Mouse (Mus musculus): ENCODE measurements around the gene Ndrg4. TPM values are rescaled to one million over a fixed set of nuclear protein-coding genes. Genes with fewer than 3 reads are reported as not detected.

Gene Ndrg4
- polyA plus RNA-seq, 1 experiment from 2014 or later: 204 TPM

DNA sequence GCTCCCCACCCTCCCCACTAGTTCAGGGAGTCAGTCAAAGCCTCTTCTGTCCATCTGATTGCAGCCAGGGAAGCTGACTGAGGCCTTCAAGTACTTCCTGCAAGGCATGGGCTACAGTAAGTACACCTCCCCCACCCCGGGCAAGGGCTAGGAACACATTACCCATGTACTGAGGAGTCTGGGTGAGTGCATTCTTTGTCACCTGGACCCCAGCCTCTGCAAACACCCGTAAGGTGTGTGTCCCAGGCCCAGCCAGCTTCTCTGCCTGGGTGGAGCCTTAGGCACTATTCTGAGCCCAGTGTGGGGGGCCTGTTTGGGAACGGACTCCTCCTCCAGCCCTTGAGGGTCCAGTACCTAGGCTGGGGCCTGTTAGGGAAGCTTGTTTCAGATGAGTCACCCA is 34.2 kb downstream of the Ndrg4 start:
- 74% methylated on average over 3 of the region's 3 CpGs for WGBS
- Histone ChIP-seq H3K4me2 (replicated peaks) (no peak overlapping the region), H3K4me1 (peaks cover 4% of the 10 kb centered on the region), H3K9me3 (no peaks in the 10 kb centered on the region), H3K36me3 (peaks cover 26% of the 10 kb centered on the region), H3K9ac (replicated peaks) (no peak overlapping the region), H3K27ac (replicated peaks) (no peak overlapping the region), H3K27me3 (no peaks in the 10 kb centered on the region), H3K4me3 (no peak overlapping the region)
- ATAC-seq (replicated peaks): no peak

DNA sequence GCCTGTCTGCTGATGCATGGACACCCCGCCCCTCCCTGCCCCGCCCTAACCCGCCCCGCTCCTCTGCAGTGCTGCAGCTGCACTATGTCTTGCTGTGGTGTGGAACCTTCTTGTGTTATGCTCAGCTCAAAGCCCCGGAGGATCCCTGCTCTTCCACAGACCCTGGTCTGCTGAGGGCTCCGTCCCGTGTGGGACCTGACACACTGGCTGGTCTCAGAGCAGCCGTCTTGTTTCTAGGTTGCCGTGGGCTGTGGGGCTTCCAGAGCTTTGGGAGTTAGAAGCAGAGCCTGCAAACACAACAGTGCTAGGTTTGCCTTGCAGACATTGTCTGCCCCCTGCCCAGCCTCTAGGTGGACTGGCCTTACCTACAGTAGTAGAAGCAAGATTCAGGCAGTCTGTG is 35.6 kb downstream of the Ndrg4 start:
- no peaks in the 10 kb centered on the region for H3K27me3 ChIP-seq
- WGBS: 90% methylated on average over 9 of the region's 9 CpGs
- peaks cover 17% of the 10 kb centered on the region for H3K36me3 ChIP-seq
- ATAC-seq (replicated peaks): no peak
- no peak overlapping the region for H3K9ac ChIP-seq (replicated peaks)
- no peak overlapping the region for H3K4me2 ChIP-seq (replicated peaks)
- no peak overlapping the region for H3K4me3 ChIP-seq
- H3K27ac ChIP-seq (replicated peaks): no peak overlapping the region
- peaks cover 16% of the 10 kb centered on the region for H3K4me1 ChIP-seq
- H3K9me3 ChIP-seq: no peaks in the 10 kb centered on the region

GRCm38 (mm10) chr8:95713100-95714010 is 36.6 kb downstream of the Ndrg4 start:
- Histone ChIP-seq H3K9me3 (no peaks in the 10 kb centered on the region), H3K4me1 (peaks cover 16% of the 10 kb centered on the region), H3K27me3 (no peaks in the 10 kb centered on the region), H3K9ac (replicated peaks) (no peak overlapping the region), H3K36me3 (peaks cover 18% of the 10 kb centered on the region), H3K4me2 (replicated peaks) (no peak overlapping the region), H3K27ac (replicated peaks) (no peak overlapping the region), H3K4me3 (no peak overlapping the region)
- 0 out of 2 replicates have a peak, but pooled peaks have one; percentile 24 for ATAC-seq (replicated peaks)
- 79% methylated on average over 19 of the region's 19 CpGs for WGBS

DNA sequence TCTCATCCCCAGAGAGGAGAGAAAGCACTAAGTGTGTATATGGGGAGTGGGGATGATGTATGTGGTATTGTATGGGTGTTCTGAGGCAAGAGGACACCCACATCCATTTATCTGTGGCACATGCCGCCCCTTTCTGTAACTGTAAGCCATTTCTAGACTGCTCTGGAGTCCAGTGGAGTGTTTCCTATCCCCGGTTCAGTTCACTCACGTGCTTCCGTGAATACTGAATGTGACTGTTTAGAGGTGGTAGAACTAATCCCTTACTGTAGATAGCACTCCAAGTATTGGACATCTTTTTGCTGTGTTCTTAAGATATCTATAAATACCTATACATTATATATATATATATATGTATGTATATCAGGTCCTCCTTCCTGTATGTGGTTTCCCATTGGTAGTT is 37.6 kb downstream of the Ndrg4 start:
- H3K36me3 ChIP-seq: peaks cover 28% of the 10 kb centered on the region
- 96% methylated on average over 4 of the region's 4 CpGs for WGBS
- no peak overlapping the region for H3K9ac ChIP-seq (replicated peaks)
- no peaks in the 10 kb centered on the region for H3K9me3 ChIP-seq
- no peak for ATAC-seq (replicated peaks)
- H3K4me1 ChIP-seq: peaks cover 16% of the 10 kb centered on the region
- no peak overlapping the region for H3K27ac ChIP-seq (replicated peaks)
- no peak overlapping the region for H3K4me3 ChIP-seq
- H3K27me3 ChIP-seq: no peaks in the 10 kb centered on the region
- no peak overlapping the region for H3K4me2 ChIP-seq (replicated peaks)

- peak overlapping the region; percentile 83 for H3K9ac ChIP-seq (replicated peaks)
- H3K4me1 ChIP-seq: peaks cover 16% of the 10 kb centered on the region
- H3K27ac ChIP-seq (replicated peaks): no peak overlapping the region
- WGBS: 89% methylated on average over 6 of the region's 6 CpGs
- H3K9me3 ChIP-seq: no peaks in the 10 kb centered on the region
- ATAC-seq (replicated peaks): no peak
- peak overlapping the region; percentile 81 for H3K4me2 ChIP-seq (replicated peaks)
- peak overlapping the region; percentile 92 for H3K4me3 ChIP-seq
- no peaks in the 10 kb centered on the region for H3K27me3 ChIP-seq
- H3K36me3 ChIP-seq: peaks cover 34% of the 10 kb centered on the region
These were observed 38.1 kb downstream of the Ndrg4 start for GRCm38 (mm10) chr8:95714837-95715413.

DNA sequence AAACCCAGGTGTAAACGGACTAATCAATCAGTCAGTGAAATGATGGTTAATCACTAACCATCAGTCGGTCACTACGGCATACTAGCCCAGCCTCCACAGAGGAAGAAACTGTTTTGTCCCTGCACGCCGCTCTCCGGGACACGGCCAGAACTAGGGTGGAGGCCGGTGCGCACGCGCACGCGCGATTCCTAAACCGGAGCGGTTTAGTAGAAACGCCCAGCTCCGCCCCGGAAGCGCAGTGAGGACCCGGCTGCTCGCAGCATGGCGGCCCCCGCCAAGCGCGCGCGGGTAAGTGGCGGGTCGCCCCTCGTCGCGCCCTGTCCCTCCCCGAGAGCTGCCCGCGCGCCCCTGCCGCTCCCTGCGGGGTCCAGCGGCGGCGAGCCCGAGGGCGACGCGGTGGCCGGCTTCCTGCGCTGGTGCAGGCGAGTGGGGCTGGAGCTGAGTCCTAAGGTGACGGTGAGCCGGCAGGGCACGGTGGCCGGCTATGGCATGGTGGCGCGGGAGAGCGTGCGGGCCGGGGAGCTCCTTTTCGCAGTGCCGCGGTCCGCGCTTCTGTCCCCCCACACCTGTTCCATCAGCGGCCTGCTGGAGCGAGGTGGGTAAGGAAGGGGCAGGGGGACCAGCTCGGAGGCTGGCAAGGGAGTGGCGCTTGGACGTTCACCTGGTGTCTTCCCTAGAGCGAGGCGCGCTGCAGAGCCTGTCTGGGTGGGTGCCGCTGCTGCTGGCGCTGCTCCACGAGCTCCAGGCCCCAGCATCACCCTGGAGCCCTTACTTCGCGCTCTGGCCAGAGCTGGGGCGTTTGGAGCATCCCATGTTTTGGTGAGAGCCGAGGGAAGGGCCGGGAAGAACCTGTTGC is 39.1 kb downstream of the Ndrg4 start, which contains the start of gene Setd6:
TSS of gene Setd6 (plus strand) at position 206 of the 856 bp plus-strand sequence.
- H3K4me2 ChIP-seq (replicated peaks): peak within 1 kb of the TSS; percentile 81
- H3K27me3 ChIP-seq: no peaks in the 10 kb centered on the region
- peak within 1 kb of the TSS; percentile 92 for H3K4me3 ChIP-seq
- peaks cover 42% of the 10 kb centered on the region for H3K36me3 ChIP-seq
- peak; percentile 93 for ATAC-seq (replicated peaks)
- H3K9ac ChIP-seq (replicated peaks): peak within 1 kb of the TSS; percentile 83
- under 1% methylated on average over 66 of the region's 79 CpGs for WGBS
- H3K9me3 ChIP-seq: no peaks in the 10 kb centered on the region
- peak within 1 kb of the TSS; percentile 74 for H3K27ac ChIP-seq (replicated peaks)
- peaks cover 16% of the 10 kb centered on the region for H3K4me1 ChIP-seq

DNA sequence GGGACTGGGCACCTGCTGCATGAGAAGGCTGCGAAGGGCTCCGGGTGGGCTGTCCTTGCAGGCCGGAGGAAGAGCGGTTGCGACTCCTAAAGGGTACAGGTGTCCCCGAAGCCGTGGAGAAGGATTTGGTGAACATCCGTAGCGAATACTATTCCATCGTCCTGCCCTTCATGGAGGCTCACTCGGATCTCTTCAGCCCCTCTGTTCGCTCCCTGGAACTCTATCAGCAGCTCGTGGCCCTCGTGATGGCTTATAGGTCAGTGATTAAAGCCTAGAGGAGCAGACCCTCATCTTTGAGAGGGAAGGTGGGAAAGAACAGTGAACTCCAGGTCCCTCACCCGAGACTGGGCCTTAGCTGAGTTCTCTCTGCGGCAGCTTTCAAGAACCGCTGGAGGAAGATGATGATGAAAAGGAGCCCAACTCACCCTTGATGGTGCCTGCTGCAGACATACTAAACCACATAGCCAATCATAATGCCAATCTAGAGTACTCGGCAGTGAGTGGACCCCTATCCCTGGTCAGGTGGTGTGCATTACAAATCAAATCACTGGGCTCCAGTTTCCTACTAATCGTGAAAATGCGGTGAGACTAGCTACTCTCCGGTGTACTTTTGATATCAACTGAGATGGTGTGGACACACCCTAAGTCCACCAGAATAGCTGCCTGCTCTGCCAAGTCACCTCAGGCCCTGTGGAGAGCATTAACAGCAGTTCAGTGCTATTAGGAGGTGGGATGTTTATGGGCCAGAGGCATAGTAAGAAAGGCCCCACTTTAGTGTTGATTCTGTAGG is 40.0 kb downstream of the Ndrg4 start:
- Histone ChIP-seq H3K27me3 (no peaks in the 10 kb centered on the region), H3K4me3 (peak overlapping the region; percentile 92), H3K4me1 (peaks cover 16% of the 10 kb centered on the region), H3K36me3 (peaks cover 44% of the 10 kb centered on the region), H3K27ac (replicated peaks) (no peak overlapping the region), H3K9me3 (no peaks in the 10 kb centered on the region), H3K4me2 (replicated peaks) (peak overlapping the region; percentile 81), H3K9ac (replicated peaks) (peak overlapping the region; percentile 83)
- ATAC-seq (replicated peaks): no peak
- 18% methylated on average over 21 of the region's 21 CpGs for WGBS

GRCm38 (mm10) chr8:95727625-95728024 is 50.8 kb downstream of the Ndrg4 start:
- no peak for ATAC-seq (replicated peaks)
- 91% methylated on average over 4 of the region's 4 CpGs for WGBS
- no peaks in the 10 kb centered on the region for H3K4me1 ChIP-seq
- H3K9me3 ChIP-seq: no peaks in the 10 kb centered on the region
- no peaks in the 10 kb centered on the region for H3K27me3 ChIP-seq
- H3K4me2 ChIP-seq (replicated peaks): no peak overlapping the region
- H3K27ac ChIP-seq (replicated peaks): no peak overlapping the region
- H3K4me3 ChIP-seq: no peak overlapping the region
- no peak overlapping the region for H3K9ac ChIP-seq (replicated peaks)
- H3K36me3 ChIP-seq: peaks cover 91% of the 10 kb centered on the region

DNA sequence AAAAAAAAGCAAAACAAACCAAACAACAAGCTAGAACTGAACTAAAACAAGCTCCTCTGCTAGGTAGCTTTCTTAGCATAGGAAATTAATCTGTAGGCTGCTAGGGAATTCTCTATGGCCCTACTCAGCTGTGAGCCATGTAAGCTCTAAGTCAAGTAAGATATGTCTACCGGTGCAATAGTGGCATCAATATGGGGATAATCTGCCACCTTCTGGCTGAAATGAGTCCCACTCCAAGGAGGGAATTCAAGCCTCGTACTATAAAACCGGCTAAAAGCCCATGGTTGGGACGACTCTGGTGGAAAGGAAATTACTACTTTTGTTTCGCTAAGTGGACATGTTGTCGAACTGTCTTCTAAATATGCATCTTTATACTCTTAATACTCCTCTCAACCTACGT is 61.8 kb downstream of the Ndrg4 start:
- Histone ChIP-seq H3K9me3 (no peaks in the 10 kb centered on the region), H3K4me3 (no peak overlapping the region), H3K27ac (replicated peaks) (no peak overlapping the region), H3K36me3 (peaks cover 80% of the 10 kb centered on the region), H3K4me1 (no peaks in the 10 kb centered on the region), H3K27me3 (no peaks in the 10 kb centered on the region), H3K9ac (replicated peaks) (no peak overlapping the region), H3K4me2 (replicated peaks) (no peak overlapping the region)
- no peak for ATAC-seq (replicated peaks)
- 78% methylated on average over 7 of the region's 7 CpGs for WGBS

- ATAC-seq (replicated peaks): no peak
- H3K4me1 ChIP-seq: no peaks in the 10 kb centered on the region
- H3K36me3 ChIP-seq: peaks cover 89% of the 10 kb centered on the region
- no peaks in the 10 kb centered on the region for H3K9me3 ChIP-seq
- WGBS: 94% methylated on average over 7 of the region's 7 CpGs
- no peak overlapping the region for H3K4me2 ChIP-seq (replicated peaks)
- H3K27ac ChIP-seq (replicated peaks): no peak overlapping the region
- no peak overlapping the region for H3K9ac ChIP-seq (replicated peaks)
- H3K4me3 ChIP-seq: no peak overlapping the region
- H3K27me3 ChIP-seq: no peaks in the 10 kb centered on the region
These were observed 65.0 kb downstream of the Ndrg4 start for GRCm38 (mm10) chr8:95741732-95742131.

DNA sequence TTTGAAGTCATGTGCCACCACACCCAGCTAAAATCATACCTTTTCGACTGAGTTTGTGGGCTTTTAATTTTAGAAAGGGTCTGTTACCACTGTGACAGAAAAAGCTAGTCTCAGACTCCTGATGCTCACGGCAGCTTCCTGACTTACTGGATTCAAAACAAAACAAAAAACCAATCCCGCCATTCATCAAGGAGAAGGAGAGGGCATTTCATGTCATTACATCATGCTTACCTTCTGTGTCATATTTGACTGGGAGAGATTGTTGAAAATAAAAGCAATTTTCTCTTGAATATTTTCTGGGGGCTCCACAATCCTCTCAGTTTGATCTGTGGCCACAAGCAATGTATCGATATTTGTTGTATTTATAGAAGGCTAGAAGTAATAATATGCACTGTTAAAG is 71.2 kb downstream of the Ndrg4 start:
- no peaks in the 10 kb centered on the region for H3K4me1 ChIP-seq
- peaks cover 86% of the 10 kb centered on the region for H3K36me3 ChIP-seq
- H3K4me3 ChIP-seq: no peak overlapping the region
- no peaks in the 10 kb centered on the region for H3K27me3 ChIP-seq
- no peak for ATAC-seq (replicated peaks)
- H3K4me2 ChIP-seq (replicated peaks): no peak overlapping the region
- WGBS: 92% methylated on average over 4 of the region's 4 CpGs
- H3K27ac ChIP-seq (replicated peaks): no peak overlapping the region
- H3K9me3 ChIP-seq: no peaks in the 10 kb centered on the region
- H3K9ac ChIP-seq (replicated peaks): no peak overlapping the region

All from forebrain, embryonic 15.5 days (tissue).